Mouse (Mus musculus): Measurements from ENCODE around the gene Apbb1.

The Apbb1 gene

DNA sequence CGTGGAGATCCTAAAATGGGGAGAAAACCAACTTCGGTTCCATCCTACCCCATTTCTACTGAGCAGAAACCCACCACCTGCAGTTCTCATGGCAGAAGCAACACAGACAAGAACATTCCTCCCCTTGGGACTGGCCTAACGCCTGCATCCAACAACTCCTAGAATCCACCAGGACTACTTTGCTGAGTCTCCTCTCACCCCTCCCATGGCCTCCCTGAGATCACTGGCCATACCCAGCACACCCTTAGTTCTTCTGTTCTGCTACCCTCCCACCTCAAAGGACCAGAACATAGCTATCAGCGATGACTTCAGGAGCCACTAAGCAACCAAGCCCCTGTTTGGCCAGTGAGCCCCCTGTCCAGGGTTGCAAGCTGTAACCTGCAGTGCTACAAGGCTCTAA, 10.7 kb downstream of the Apbb1 start:
- DNase-seq (ENCODE audit: low read depth, low spot score), result no peak

GRCm38 (mm10) chr7:105569512-105570496, 11.6 kb downstream of the Apbb1 start:
- peak; percentile 86 for DNase-seq (ENCODE audit: low read depth, low spot score)

DNA sequence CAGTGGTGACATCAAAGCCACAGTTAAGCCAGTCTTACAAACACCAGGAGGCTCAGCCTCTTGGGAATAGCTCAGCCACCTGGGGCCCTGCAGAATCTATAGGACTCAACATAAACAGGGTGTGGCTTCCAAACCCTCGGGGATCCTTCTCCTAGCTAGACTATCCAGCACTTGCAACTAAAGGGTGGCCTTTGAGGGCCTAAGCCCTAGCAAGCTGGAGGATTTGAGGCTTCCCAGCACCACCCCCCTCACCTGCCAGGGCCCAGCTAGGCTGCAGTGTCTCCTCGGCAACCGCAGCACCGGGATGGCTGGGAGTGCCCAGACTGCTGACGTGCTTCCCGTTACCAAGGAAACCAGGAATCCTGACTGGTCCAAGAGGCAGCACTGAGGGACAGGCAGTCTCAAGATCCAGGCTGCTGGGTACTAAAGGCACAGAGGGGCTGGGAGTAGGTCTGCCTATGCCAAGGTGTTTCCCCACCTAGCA, 12.4 kb downstream of the Apbb1 start:
- no peak for DNase-seq (ENCODE audit: low read depth, low spot score)

- DNase-seq (ENCODE audit: low read depth, low spot score), result no peak
Measured at GRCm38 (mm10) chr7:105568583-105568982, 12.9 kb downstream of the Apbb1 start.

DNA sequence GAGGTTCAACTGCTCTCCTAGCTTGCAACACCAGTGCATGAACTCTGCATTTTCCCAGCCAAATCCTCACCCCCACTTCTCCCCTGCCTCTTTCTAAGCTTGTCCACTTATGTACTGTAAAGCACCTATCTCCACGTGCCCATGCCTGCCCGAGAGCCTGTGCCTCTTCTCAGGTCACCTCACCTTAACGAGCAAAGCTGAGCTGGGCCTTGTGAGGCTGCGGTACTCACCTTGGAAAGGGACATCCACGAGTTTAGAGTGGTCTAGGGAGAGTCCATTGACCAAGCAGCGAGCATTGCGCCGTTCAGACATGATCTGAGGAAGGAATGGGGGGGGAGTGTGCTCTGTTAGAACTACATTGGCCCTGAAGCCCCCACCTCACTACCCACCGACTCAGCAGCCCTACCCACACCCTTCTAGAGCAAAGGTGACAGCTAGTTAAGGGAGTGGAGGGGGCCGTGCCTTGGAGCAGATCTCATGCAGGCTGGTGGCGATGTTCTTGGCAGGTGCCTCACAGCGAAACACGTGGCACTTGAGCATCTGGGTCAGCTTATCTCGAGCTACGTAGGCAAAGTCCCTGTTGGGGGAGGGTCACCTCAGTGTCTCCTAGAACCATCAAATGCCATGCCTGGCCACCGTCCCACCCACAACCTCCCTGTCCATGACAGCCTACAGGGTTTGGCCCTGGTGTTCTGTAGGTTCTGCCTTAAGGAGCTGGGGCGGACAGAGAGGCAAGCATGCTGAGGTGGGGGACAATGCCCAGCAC, 16.2 kb downstream of the Apbb1 start:
- DNase-seq (ENCODE audit: low read depth, low spot score), result no peak

DNA sequence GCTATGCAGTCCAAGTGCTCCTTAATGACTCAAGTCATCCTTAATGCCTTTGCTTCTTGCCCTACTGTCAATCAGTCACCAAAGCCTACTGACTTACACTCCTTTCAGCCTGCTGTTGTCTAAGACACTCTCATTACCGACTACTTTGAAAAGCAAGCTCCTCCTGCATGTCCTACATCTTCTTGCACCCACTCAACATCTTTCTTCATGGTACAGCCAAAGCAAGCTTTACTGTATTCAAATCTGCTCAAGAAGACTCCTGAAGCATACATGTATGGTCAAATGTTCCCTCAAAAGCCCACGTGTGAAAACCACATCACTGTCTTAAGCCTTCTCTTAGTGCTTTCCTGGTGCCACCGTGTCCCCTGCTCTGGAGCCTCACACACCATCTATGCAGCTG, 18.1 kb downstream of the Apbb1 start:
- DNase-seq (ENCODE audit: low read depth, low spot score), result no peak

DNA sequence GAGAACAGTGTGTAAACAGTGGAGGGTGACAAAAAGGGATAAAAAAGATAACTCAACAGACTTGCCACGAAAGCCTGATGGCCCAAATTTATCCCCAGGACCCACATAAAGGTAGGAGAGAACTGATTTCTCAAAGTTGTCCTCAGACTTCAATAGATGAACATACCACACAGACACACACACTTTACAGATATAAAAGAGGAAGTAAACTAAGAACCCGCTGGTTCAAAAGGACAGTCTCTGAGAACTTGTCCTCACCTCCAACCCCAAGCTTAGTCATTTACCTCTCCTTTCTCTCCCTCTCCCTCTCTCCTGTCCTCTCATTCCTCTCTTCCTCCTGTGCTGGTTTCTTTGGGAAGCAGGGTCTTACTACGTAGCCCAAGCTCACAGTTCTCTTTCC, 19.1 kb downstream of the Apbb1 start:
- no peak for DNase-seq (ENCODE audit: low read depth, low spot score)

DNA sequence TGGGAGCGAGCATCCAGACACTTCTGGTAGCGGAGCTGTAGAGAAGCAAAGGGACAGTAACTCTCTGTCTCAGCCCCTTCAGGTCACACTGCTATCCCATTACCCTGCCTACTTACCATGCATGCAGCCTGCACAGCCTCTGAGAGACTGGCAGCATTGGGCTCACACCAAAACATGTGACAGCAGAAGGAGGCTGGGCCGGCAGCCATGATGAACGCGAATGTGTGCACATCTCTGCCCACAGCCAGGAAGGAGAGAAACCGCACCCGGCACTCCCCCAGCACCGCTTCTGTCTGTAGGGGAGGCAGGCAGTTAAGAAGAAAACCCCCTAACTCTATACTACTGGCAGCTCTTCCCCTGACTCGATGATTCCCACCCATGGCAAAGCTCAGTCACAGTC, 22.4 kb downstream of the Apbb1 start:
- no peak for DNase-seq (ENCODE audit: low read depth, low spot score)

DNA sequence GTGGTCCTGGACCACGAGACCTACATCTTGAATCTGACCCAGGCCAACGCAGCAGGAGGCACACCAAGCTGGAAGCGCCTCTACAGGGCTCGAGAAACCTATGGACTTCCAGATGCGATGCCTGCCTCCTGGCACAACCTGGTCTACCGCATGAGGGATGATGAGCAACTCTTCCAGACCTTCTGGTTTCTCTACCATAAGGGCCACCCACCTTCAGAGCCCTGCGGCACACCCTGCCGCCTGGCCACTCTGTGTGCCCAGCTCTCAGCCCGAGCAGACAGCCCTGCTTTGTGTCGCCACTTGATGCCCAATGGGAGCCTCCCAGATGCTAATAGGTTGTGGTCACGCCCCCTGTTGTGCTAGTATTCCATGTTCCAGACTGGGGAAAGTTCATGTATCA, 23.8 kb downstream of the Apbb1 start:
- DNase-seq (ENCODE audit: low read depth, low spot score), result no peak

GRCm38 (mm10) chr7:105556406-105556805, 25.0 kb downstream of the Apbb1 start:
- no peak for DNase-seq (ENCODE audit: low read depth, low spot score)

DNA sequence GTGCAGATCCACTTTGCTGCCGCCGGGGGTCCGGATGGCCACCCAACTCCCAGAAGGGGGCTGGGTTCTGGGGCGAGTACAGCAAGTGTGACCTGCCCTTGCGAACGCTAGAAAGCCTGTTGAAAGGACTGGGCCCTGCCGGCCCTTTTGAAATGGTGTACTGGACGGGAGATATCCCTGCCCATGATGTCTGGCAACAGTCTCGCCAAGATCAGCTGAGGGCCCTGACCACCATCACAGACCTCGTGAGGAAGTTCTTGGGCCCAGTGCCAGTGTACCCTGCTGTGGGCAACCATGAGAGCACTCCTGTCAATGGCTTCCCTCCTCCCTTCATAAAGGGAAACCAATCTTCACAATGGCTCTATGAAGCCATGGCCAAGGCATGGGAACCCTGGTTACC, 25.9 kb downstream of the Apbb1 start:
- no peak for DNase-seq (ENCODE audit: low read depth, low spot score)

- peak; percentile 94 for DNase-seq (ENCODE audit: low read depth, low spot score)
Measured at GRCm38 (mm10) chr7:105554212-105554942, 27.1 kb downstream of the Apbb1 start, which contains the start of gene Smpd1. Gene Smpd1, plus strand, starts transcription at chr7:105554360.

GRCm38 (mm10) chr7:105553456-105554211, 27.8 kb downstream of the Apbb1 start:
- DNase-seq (ENCODE audit: low read depth, low spot score), result peak; percentile 69

DNA sequence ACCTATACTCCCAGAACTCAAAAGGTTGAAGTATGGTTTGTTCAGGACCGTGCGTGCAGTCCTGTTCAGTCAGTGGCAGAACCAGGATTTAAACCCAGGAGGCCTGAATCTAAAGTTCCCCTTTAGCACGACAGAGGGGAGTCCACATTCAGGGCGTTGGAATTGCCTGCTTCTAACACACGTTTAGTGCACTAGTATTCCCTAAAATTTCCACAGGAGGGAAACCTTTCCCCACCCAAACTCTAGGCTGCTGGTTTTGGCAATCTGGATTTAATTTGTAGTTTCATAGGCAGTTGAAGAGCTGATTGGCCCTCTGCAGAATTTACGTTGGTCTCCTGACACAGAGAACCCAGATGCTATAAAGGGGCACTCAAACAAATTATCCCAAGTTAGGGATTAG, 32.4 kb downstream of the Apbb1 start:
- DNase-seq (ENCODE audit: low read depth, low spot score), result no peak

GRCm38 (mm10) chr7:105547970-105548369, 33.5 kb downstream of the Apbb1 start:
- no peak for DNase-seq (ENCODE audit: low read depth, low spot score)

DNA sequence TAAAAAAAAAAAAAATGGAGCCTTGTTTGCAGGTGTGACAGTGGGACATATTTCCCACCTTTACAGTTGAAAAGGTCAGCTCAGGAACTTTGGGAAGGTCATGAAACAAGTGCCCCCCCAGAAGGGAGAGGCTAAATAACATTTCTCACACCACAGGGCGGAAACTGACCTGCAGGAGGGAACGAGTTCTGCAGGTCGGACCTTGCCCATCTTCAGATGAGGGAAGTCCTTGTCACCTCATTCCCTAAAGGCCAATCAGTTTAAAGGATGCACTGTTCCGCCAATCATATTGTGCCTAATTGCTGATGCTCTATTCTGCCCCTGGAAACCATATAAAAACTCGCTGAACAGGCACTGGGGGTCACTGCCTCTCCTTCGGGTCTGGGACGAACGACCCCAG, 35.5 kb downstream of the Apbb1 start:
- no peak for DNase-seq (ENCODE audit: low read depth, low spot score)

GRCm38 (mm10) chr7:105534162-105534561, 47.3 kb downstream of the Apbb1 start:
- no peak for DNase-seq (ENCODE audit: low read depth, low spot score)

DNA sequence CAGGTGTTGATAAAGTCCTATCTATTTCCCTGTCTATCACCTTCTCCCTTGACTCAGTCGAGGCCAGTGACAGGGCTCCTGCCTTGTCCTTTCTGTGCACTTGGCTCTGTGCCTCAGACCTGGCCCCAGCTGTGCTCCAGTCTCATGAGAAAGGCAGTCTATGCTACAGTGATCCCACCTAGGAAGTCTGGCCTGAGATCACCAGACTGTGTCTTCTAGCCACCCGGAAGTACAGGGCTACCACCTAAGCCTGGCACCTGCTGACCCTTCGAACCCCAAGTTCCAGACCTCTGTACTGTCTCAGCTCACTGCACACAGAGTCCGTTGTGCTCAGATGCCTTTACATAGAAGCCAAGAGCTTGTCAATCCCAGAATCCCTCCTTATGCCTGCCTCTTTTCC, 53.4 kb downstream of the Apbb1 start:
- no peak for DNase-seq (ENCODE audit: low read depth, low spot score)

GRCm38 (mm10) chr7:105527306-105527937, 54.0 kb downstream of the Apbb1 start:
- peak; percentile 43 for DNase-seq (ENCODE audit: low read depth, low spot score)

GRCm38 (mm10) chr7:105524222-105524621, 57.2 kb downstream of the Apbb1 start:
- no peak for DNase-seq (ENCODE audit: low read depth, low spot score)

DNA sequence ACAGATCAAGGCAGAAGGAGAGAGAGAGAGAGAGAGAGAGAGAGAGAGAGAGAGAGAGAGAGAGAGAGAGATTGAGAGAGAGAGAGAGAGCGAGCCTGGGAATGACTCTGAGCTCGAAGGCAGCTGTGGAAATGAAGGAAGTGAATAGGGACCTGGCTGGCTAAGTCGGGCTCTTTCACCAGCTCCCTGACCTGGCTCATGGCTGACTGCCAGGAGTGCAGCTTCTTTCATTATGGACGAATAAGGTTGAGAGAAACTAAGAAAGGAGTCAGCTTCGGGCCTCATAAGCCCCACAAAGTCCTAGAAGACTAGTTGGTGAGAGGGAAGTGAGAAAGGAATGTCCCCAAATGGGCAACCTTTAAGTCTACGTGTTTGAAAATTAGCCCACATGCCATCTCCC, 61.3 kb downstream of the Apbb1 start:
- DNase-seq (ENCODE audit: low read depth, low spot score), result no peak

Data from retina, adult 2 months (tissue).